Mouse (Mus musculus) stomach, postnatal 0 days (tissue): ENCODE results near the gene Prm3. TPM values are rescaled to one million over a fixed set of nuclear protein-coding genes. Genes with fewer than 3 reads are reported as not detected.

ENCODE experiments used
- ATAC-seq: fragments of 200-750 bp; cut with Nextera tagmentation; 2 replicates; pipeline ENCODE4 v1.8.0; 2017; ENCODE audit not compliant: low FRiP score, low TSS enrichment
- DNase-seq: peaks from one replicate; pipeline ENCODE4 v3.0.0-alpha.2; 2016; ENCODE audit warnings: low spot score
- H3K27ac ChIP-seq: fragments of 300-500 bp; sonication (generic); replicated peaks from 2 replicates; pipeline ENCODE4 v1.5.1; 2014; ENCODE audit warnings: mild to moderate bottlenecking, control low read depth
- H3K27me3 ChIP-seq: fragments of 300-500 bp; sonication (generic); 2 replicates; pipeline ENCODE4 v1.6.1; 2014; ENCODE audit warnings: low read length; ENCODE audit not compliant: control insufficient read depth, insufficient read depth
- H3K36me3 ChIP-seq: fragments of 300-500 bp; sonication (generic); 2 replicates; pipeline ENCODE4 v1.6.1; 2014; ENCODE audit warnings: low read length, mixed read lengths; ENCODE audit not compliant: control insufficient read depth, insufficient read depth
- H3K4me1 ChIP-seq: fragments of 300-500 bp; sonication (generic); replicated peaks from 2 replicates; pipeline ENCODE4 v1.6.1; 2014; ENCODE audit warnings: antibody characterized with exemption; ENCODE audit not compliant: control insufficient read depth, insufficient read depth
- H3K4me2 ChIP-seq: fragments of 300-500 bp; sonication (generic); replicated peaks from 2 replicates; pipeline ENCODE4 v1.6.1; 2014; ENCODE audit warnings: low read depth, mild to moderate bottlenecking, control low read depth, moderate library complexity
- H3K4me3 ChIP-seq: fragments of 300-500 bp; sonication (generic); 2 replicates; pipeline ENCODE4 v1.5.1; 2014; ENCODE audit warnings: low read depth, low read length, control low read depth
- H3K9ac ChIP-seq: fragments of 300-500 bp; sonication (generic); 2 replicates; pipeline ENCODE4 v1.6.1; 2014; ENCODE audit warnings: mild to moderate bottlenecking, low read length, control low read depth, mixed read lengths
- H3K9me3 ChIP-seq: fragments of 300-500 bp; sonication (generic); 2 replicates; pipeline ENCODE4 v1.6.1; 2016; ENCODE audit warnings: low read length; ENCODE audit not compliant: control insufficient read depth
- CTCF ChIP-seq: IDR thresholded peaks from 2 replicates; pipeline ENCODE4 v1.5.1; 2016; ENCODE audit warnings: antibody characterized with exemption, low read depth, mild to moderate bottlenecking, moderate library complexity
- EP300 ChIP-seq: optimal IDR thresholded peaks from 2 replicates; pipeline ENCODE3; 2016; ENCODE audit warnings: antibody characterized with exemption
- WGBS: fragments of 180-500 bp; shearing (Covaris S2); extraction: QIAGEN DNeasy Blood & Tissue Kit; methylation state at CpG from one replicate; pipeline ENCODE4 v1.1.7; 2014; 5-methylcytosine and 5-hydroxymethylcytosine counted together
- polyA plus RNA-seq: library from polyadenylated mRNA; unstranded; fragments of >200 nt; fragmentation: Nextera tagmentation; extraction: Ambion mirVana; gene quantifications from 2 replicates; pipeline ENCODE4 v1.2.1, GENCODE M21; 2015

The Prm3 gene
- polyA plus RNA-seq, 1 experiment from 2014 or later = not detected

- Histone ChIP-seq H3K4me3 (no peak overlapping the region), H3K4me2 (no peak overlapping the region), H3K27ac (no peak overlapping the region), H3K9me3 (no peaks in the 10 kb centered on the region), H3K36me3 (no peaks in the 10 kb centered on the region), H3K27me3 (no peaks in the 10 kb centered on the region), H3K9ac (no peak overlapping the region), H3K4me1 (no peaks in the 10 kb centered on the region)
- TF ChIP-seq CTCF = no peak
- no peak for TF ChIP-seq EP300
- no peak for ATAC-seq
- 45% methylated on average over 6 of the region's 6 CpGs for WGBS
- no peak for DNase-seq
These were observed 27.0 kb downstream of the Prm3 start for GRCm38 (mm10) chr16:10763540-10764264.

GRCm38 (mm10) chr16:10762569-10763180 is 28.0 kb downstream of the Prm3 start:
- no peaks in the 10 kb centered on the region for H3K27me3 ChIP-seq
- H3K4me1 ChIP-seq = no peaks in the 10 kb centered on the region
- H3K4me3 ChIP-seq = no peak overlapping the region
- H3K27ac ChIP-seq = no peak overlapping the region
- H3K9ac ChIP-seq = no peak overlapping the region
- ATAC-seq = no peak
- no peak for DNase-seq
- no peak overlapping the region for H3K4me2 ChIP-seq
- H3K36me3 ChIP-seq = no peaks in the 10 kb centered on the region
- TF ChIP-seq EP300 = no peak
- 54% methylated on average over 5 of the region's 5 CpGs for WGBS
- no peaks in the 10 kb centered on the region for H3K9me3 ChIP-seq

GRCm38 (mm10) chr16:10761182-10761581 is 29.5 kb downstream of the Prm3 start:
- no peaks in the 10 kb centered on the region for H3K4me1 ChIP-seq
- no peaks in the 10 kb centered on the region for H3K27me3 ChIP-seq
- no peak for TF ChIP-seq EP300
- TF ChIP-seq CTCF = no peak
- H3K9ac ChIP-seq = no peak overlapping the region
- no peak for DNase-seq
- H3K4me2 ChIP-seq = no peak overlapping the region
- no peaks in the 10 kb centered on the region for H3K36me3 ChIP-seq
- H3K9me3 ChIP-seq = no peaks in the 10 kb centered on the region
- ATAC-seq = no peak
- H3K27ac ChIP-seq = no peak overlapping the region
- H3K4me3 ChIP-seq = no peak overlapping the region
- WGBS = 74% methylated on average over 8 of the region's 8 CpGs

GRCm38 (mm10) chr16:10756168-10756567 is 34.5 kb downstream of the Prm3 start:
- no peaks in the 10 kb centered on the region for H3K9me3 ChIP-seq
- H3K9ac ChIP-seq = no peak overlapping the region
- no peak for DNase-seq
- no peaks in the 10 kb centered on the region for H3K36me3 ChIP-seq
- no peak for ATAC-seq
- no peak overlapping the region for H3K27ac ChIP-seq
- WGBS = 60% methylated on average over 6 of the region's 6 CpGs
- no peak overlapping the region for H3K4me2 ChIP-seq
- no peak overlapping the region for H3K4me3 ChIP-seq
- H3K27me3 ChIP-seq = no peaks in the 10 kb centered on the region
- H3K4me1 ChIP-seq = no peaks in the 10 kb centered on the region
- TF ChIP-seq EP300 = no peak
- TF ChIP-seq CTCF = no peak

GRCm38 (mm10) chr16:10754521-10755296 is 36.0 kb downstream of the Prm3 start:
- DNase-seq = no peak
- no peaks in the 10 kb centered on the region for H3K27me3 ChIP-seq
- no peak overlapping the region for H3K4me2 ChIP-seq
- 74% methylated on average over 3 of the region's 3 CpGs for WGBS
- no peak for TF ChIP-seq CTCF
- no peak for TF ChIP-seq EP300
- no peaks in the 10 kb centered on the region for H3K9me3 ChIP-seq
- 0 out of 2 replicates have a peak overlapping the region, but pooled peaks have one; percentile 13 for H3K27ac ChIP-seq
- peak; percentile 74 for ATAC-seq
- peaks cover 4% of the 10 kb centered on the region; the same call in 1 of the 2 replicates for H3K4me1 ChIP-seq
- no peaks in the 10 kb centered on the region for H3K36me3 ChIP-seq
- H3K4me3 ChIP-seq = no peak overlapping the region
- H3K9ac ChIP-seq = no peak overlapping the region

- DNase-seq = peak; percentile 61
- no peak overlapping the region for H3K9ac ChIP-seq
- no peak overlapping the region for H3K4me3 ChIP-seq
- no peaks in the 10 kb centered on the region for H3K36me3 ChIP-seq
- peaks cover 4% of the 10 kb centered on the region; the same call in 1 of the 2 replicates for H3K4me1 ChIP-seq
- H3K27me3 ChIP-seq = no peaks in the 10 kb centered on the region
- no peak overlapping the region for H3K4me2 ChIP-seq
- no peaks in the 10 kb centered on the region for H3K9me3 ChIP-seq
- peak; percentile 33; the same call in 1 of the 2 replicates for ATAC-seq
- no peak overlapping the region for H3K27ac ChIP-seq
- 39% methylated on average over 7 of the region's 7 CpGs for WGBS
- TF ChIP-seq CTCF (no peak), EP300 (no peak)
These were observed 40.9 kb downstream of the Prm3 start for GRCm38 (mm10) chr16:10749824-10750223.
